Mouse (Mus musculus): ENCODE results near the gene Mlec. TPM values are rescaled to one million over a fixed set of nuclear protein-coding genes. Genes with fewer than 3 reads are reported as not detected.
"Not testable (repeated sequence)": the region's sequence is repeated elsewhere in the genome, so short reads cannot be mapped to it uniquely, and the experiment has no call there.

Gene Mlec
- total RNA-seq, 2 experiments from 2014 or later, result 104 to 111 TPM

DNA sequence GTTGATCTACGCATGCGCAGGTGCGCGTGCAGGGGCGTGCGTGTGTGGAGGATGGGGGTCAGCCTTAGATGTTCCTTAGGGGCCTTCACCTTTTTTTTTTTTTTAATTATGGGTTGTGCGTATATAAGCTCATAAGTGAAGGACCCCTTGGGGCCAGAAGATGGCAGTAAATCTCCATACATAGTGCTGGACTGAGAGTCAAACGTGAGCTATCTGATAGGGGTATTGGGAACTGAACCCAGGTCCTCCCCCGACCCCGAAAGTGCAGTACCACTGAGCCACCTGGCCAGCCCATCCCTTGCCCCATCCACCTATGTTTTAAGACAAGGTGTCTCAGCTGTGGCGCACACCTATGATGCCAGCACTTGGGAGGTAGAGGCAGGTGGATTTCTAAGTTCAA lies 21.6 kb upstream of the Mlec start:
- DNase-seq, result no peak

DNA sequence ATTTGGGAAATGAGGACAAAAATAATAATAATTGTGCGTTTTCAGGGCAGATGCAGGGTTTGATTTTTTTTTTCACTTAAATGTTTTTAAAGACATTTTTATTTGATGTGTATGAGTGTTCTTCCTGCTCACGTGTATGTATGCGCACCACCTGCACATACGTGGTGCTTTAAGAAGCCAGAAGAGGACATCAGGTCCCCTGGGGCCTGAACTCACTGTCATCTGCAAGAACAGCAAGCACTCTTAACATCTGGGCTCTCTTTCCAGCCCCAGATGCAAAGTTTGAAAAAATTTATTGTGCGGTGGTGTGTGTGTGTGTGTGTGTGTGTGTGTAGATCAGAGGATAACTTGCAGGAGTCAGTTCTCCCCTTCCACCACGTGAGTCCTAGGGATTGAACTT lies 19.9 kb upstream of the Mlec start:
- DNase-seq, result no peak

DNA sequence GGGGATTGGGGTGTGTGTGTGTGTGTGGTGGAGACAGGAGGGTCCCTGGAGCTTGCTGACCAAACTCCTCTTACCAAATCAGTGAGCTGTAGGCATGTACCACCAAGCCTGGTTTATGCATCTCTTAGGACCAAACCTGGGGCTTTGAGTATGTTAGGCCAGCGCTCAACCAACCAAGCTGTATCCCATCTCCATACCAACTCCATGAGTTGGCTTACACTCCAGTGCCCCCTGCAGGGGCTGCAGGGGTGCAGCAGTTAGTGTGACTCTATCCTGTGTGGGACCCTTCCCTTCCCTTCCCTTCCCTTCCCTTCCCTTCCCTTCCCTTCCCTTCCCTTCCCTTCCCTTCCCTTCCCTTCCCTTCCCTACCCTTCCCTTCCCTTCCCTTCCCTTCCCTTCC lies 16.6 kb upstream of the Mlec start:
- DNase-seq, result no peak

DNA sequence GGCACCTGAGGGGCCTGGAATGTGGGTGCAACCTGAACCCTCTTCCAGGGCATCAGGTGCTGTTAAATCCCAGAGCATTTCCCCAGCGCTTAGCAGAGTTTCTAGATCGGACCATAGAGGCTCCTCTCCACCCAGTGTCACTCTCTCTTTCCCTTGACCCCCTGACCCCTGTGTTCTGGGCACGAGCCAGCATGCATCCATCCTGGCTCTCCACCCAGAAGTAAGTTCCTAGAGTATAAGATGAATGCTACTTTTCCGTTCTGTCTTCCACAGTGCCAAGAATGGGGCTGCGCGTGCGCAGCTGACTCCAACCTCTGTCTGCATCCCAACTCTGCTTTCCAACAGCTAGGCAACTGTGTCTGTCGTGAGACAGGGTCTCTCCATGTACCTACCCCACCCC lies 12.2 kb upstream of the Mlec start:
- DNase-seq, result no peak

DNA sequence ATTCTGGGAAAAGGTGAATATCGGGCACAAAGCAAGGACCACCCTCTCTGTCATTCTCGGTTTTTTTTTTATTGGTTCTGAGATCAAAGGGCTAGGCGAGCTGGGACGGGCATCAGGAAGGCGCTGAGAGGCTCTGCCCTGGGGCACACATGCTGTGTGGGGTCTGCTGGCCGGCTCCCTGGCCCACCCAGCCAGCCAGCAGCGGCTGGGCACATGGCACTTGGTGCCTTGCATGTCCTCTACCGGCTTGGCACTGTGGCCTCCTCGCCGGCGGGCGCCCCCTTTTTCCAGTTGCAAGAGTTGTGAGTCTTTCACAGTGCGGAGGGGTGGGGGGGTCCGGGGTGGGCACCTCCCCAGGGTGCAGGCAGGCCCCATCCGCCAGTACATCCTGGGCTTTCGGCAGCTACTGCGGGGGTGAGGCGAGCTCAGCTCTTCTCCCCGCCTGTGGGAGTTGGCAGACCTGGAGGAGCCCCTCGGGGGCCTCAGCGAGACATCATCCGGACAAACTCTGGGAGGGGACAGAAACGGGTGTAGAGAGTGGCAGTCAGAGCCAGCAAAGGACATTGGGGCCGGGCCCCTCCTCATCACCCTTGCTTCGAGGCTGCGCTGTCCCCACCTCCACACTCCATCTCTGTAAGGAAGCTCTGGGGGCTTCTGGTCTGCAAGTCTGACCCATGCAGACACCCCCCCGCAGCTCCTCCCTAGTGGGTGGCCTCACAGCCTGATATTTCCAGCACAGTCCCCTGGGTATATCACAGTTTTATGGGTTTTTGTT lies 10.8 kb upstream of the Mlec start:
- DNase-seq, result no peak

DNA sequence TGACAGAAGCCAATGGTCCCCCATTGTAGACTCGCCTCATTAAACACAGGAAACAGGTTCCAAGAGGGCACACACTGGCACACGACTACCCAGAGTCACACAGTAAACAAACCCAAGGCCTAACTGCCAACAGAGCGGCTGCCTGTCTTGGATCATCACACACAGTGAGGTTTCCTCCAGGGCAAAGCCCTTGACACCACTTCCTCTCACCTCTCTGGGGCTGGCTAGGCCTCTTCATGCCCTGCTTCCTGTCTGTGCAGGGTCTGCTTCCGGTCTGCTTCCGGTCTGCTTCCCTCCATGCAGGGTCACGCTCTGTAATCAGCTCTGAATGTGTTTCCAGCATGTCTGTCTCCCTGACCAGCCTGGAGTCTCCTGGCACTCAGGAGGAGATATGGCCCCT lies 9.4 kb upstream of the Mlec start:
- no peak for DNase-seq

DNA sequence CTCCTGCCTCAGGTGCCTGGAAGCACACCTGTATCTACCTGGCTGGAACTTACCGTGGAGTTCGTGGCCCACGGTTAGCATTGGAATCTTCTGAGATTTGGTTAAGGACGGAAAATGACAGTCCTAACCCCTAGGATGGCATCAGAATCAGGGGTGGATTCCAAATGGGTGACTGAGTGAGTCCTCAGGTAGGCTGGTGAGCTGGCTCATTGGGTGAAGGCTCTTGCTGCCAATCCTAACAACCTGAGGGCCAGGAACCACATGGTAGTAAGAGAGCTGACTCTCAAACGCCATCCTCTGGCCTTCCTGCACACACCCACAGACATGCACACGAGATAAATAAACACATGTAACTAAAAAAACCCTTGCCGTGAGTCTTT lies 8.8 kb upstream of the Mlec start:
- no peak for DNase-seq

DNA sequence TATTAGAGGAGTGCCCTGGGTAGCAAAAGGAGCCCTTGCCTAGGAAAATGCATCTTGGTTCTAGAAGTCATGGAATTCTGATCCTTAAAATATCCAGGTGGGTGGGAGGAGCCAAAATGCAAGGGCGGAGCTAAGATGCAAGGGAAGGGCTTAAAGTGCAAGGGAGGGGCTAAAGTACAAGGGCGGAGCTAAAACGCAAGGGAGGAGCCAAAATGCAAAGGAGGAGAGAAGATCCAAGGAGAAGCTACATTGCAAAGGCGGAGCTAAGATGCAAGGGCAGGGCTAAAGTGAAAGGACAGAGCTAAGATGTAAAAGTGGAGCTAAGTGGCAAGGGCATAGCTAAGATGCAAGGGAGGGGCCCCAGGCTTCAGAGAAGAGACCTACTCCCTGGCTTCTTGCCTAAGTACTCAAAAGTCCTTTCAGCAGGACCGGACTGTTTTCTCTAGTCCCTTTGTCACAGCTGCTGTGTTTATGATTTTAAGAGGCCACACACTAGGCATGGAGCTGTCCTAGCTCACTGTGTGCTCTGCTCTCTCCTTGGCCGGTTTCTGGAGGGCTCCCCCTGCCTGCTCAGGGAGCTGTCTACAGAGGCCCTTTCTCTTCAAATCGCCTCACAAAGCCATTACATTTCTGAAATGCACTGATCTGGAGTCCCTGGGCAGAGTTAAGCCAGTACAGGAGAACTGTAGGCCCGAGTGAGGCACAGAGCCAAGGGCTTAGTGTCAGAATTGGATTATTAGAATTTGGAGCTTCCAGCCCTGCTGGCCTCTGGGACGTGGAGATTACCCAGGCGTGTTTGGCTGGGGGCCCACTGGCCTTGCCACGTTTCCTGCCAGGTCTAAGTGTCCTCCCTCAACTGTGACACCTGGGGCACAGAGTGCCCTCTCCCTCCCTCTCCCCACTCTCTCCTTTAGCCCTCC lies 8.2 kb upstream of the Mlec start:
- DNase-seq, result peak; percentile 63

DNA sequence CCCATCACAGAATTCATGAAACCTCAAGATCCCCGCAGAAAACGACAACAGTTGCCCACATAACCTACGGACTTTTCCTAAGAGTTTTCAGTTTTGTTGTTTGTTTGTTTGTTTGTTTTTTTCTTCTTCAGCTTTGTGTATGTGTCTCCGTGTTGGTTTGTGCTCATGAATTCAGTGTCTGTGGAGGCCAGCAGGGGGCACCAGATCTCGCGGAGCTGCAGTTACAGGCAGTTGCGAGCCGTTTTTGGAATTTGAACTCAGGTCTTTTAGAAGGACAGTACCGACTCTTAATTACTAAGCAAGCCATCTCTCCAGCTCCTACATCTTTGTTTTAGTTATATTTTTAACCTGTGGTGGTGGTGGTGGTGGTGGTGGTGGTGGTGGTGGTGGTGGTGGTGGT lies 7.4 kb upstream of the Mlec start:
- no peak for DNase-seq

DNA sequence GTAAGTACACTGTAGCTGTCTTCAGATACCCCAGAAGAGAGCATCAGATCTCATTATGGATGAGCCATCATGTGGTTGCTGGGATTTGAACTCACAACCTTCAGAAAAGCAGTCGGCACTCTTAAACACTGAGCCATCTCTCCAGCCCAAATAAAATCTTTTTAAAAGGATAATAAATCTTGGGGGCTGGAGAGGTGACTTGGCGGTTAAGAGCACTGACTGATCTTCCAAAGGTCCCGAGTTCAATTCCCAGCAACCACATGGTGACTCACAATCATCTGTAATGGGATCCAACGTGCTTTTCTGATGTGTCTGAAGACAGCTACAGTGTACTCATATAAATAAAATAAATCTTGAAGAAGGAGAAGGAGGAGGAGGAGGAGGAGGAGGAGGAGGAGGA lies 6.5 kb upstream of the Mlec start:
- not testable (repeated sequence) for DNase-seq

DNA sequence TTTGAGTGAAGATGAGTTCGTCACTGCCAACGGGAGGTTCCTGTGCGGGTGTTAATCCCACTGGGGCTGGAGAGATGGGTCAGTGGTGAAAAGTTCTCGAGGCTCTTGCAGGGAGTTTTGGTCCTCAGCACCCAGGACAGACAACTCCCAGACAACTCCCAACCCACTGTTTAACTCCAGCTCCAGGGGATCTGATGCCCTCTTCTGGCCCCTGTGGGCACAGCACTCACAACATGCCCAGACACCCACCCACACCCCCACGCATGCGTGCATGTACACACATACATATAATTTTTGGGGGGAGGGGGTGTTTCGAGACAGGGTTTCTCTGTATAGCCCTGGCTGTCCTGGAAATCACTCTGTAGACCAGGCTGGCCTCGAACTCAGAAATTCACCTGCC lies 5.6 kb upstream of the Mlec start:
- peak; percentile 74 for DNase-seq

DNA sequence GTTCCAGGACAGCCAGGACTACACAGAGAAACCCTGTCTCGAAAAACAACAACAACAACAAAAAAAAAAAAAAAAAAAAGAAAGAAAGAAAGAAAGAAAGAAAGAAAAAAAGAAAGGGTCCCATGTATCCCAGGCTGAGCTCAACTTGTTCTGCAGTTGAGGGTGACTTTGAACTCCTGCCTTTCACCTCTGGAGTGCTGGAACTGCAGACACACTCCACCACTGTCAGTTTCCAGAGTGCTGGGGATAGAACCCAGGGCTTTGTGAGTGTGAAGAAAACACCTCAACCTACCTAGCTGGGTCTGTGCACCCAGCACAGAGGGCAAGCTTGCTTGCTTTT lies 3.9 kb upstream of the Mlec start:
- not testable (repeated sequence) for DNase-seq

DNA sequence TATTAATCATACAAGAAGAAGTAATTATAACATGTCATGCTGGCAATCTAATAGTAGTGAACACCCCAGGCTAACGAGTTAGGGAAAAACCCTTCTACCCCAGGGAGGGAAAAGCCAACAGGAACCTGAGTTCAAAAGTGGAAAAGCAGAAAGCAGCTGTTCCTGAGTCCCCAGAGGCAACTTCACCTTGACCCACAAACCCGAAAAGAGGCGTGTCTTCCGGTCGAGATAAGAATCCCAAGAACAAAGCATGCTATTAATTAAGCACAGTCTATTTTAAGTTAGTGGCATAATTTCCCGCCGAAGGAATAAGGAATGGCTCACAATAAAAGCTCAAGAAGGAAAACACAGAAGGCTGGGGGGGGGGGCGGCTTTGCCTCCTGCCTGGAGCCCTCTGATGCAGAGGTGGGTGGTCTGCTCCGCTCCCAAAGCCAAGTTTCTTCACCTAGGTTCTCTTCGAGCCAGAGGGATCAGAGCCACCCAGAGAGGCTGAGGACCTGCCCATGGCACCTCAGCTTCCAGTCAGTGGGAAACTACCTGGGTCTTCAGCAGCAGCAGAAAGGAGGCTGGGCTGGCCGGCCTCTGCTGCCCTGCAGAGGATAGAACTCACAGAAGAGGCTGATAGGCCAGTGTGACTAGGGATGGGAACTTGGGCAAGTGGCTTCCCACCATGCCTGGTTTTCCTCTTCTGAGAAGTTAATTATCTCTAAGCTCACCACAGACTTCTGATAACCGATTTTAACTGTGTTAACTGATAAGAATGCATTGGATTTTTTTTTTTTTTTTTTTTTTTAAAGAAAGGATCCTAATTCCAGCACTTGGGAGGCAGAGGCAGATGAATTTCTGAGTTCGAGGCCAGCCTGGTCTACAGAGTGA lies 3.3 kb upstream of the Mlec start:
- DNase-seq, result no peak

DNA sequence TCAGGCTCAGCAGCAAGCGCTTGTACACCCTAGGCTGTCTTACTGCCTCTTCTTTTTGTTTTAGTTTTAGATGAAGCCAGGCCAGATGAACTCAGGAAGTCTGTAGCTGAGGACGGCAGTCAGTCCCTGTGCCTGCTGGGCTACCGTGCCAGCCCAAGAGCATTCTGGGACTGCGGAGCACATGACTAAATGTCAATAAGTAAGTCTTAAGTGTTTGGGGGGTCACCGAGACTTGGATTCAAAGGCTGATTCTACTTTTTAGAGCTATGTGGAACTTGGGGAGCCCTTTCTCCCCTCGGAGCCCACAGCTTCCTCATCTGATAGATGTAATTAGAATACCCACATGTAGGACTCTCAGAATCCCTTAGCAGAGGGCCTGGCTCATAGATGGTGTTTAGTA lies 2.7 kb upstream of the Mlec start:
- no peak for DNase-seq

DNA sequence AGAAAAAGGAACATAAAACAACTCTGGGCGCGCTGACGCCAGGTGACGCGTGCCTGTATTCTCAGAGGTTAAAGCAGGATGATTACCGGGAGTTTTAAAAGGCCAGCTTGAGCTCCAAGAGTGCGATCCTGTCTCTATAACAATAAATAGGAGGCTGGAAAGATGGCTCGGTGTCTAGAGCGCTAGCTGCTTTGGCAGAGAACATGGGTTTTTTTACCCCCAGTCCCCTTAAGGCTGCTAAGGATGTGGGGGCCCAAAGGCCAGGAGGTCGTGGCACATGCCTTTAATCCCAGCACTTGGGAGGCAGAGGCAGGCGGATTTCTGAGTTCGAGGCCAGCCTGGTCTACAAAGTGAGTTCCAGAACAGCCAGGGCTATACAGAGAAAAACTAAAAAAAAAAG lies 1.2 kb upstream of the Mlec start:
- DNase-seq, result no peak

DNA sequence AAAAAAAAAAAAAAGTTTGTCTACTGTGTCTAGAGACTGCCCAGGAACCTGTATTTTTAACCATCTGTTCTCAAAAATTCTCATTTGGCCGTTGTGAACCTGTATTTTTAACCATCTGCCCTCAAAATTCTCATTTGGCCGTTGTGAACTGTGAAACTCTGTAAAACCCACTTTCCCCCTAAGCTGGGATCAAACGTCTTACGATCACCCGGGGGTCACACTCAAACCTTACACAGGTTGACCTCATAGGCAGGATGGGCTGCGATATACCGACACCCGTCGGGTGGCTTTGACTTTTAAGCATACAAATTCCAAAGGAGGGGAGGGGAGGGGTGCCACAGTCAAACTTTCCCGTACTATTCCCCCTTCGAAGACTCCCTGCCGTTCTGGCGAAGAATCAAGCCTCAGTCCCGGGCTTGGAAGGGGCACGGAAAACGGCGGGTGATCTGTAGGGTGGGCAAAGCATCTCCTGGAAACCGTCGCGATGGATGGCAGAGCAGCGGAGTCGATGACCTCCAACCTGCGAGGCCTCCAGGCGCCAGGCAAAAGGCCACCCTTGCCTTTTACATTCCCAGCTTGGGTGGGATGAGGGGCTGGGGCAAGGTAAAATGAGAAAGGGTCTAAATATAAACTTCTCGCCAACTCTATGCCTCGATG lies 918 bp downstream of the Mlec start:
- DNase-seq, result peak; percentile 39

DNA sequence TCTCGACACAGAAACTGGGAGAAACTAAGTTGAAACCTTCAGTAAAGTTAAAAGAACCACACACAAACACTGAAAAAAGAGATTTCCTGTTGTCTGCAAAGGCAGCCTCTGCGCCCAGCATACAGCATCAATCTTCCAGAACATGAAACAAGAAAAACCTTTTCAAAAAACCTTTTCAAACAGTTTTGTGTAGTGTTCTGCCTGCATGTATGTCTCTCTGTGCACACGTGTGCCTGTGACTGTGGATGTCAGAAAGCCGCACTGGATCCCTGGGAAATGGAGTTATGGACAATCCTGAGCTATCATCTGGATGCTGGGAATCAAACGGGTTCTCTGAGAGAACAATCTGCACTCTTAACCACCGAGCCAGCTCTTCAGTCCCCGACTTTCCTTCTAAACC lies 1.6 kb downstream of the Mlec start:
- DNase-seq, result no peak

DNA sequence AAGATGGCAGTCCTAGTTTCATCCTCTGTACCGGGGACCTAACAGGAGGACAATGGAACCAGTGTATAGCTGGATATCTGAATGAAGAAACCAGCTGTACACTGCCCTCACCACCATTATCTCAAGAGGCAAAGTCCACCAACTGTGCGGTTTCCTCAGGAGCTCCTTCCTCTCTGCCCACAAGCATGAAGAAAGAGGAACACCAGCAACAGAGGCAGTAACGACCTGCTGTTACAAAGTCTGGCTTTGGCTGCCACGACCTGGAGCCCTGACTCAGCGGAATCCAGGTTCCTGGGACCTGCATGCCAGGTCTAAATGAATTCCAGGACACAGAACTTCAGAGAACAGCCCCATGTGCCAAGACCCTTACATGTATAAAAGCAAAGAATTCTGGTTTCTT lies 2.1 kb downstream of the Mlec start:
- DNase-seq, result no peak

DNA sequence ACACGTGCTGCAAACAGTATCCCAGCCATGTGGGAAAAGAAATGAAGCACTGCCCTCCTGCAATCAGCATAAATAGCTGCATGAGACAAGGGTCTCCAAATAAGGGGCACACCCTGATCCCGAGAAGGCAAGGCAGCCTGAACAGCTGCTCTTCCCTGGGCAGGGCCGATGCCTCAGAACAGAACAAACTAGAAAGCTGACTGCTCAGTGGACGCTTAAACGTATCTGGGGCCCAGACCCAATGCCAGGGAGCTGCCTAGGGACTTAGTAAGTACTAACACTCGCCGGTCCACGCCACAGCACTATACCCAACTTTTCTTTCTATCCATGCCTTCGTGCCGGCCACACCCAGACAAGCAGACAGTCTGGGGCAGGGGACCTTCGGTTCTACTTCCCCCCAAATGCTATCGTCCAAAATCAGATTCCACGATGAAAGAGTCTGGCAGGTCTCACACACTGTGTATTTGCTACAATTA lies 2.8 kb downstream of the Mlec start:
- no peak for DNase-seq

DNA sequence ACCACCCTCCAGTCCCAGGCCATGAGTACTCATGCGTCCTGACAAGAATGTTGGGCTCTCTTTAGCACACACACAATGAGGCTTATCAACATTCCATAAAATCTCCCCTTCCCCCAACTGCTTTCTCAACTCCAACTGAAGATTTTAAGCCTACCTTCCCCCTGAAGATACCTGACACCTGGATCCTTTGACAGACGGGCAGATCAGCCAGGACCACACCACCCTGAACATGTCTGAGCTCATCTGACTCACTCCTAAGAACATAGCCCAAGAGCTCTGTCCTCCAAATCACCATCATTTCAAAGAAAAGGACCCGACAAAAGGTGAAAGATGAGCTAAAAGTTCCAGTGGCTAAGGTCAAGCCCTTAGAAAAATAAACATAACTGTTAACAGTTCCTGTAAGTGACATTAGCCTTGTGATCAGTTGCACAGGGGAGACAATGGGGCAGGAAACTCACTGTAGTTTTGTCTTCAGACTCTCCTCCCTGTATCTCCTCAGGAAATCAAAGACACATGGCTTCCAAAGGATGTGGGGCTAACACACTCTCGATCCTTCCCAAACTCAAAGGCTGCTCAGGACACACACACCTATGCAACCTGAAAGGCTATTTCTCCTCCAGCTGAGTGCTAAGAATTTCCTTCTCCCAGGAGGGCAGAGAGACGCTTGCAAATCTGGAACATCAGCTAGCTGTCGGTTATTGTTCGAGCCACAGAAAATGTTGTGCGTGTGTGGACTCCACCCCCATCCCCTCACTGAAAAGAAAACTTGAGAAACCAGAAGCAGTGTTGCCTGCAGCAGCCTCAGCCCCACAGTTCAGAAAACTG lies 5.6 kb downstream of the Mlec start:
- peak; percentile 10 for DNase-seq

DNA sequence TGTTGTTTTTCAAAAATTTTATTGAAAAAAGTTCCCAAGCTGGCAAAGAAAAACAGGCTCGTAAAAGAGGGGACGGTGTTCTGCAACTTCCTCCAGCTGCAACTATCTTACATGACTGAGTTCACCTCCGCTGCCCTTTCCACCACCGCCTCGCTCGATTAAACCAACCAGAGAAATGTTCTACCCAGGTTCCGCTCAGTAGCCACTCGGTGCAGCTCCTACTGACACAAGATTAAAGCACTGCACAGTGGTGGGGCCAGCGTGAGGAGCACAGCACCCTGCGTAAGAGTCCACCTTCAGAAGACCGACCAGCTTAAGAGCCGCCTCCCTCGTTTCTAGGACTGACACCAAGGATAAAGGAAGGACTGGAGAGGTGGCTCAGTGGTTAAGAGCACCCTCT lies 6.5 kb downstream of the Mlec start:
- no peak for DNase-seq
